Mouse (Mus musculus): ENCODE results near the gene Ciart.

- TF ChIP-seq CTCF (IDR thresholded peaks at IDR 0.05; ENCODE audit: insufficient read depth, low read length) (no peak), POLR2A (IDR thresholded peaks at IDR 0.05; ENCODE audit: borderline replicate concordance, extremely low read depth, low read depth, low read length) (no peak)
Observed at GRCm38 (mm10) chr3:95879063-95879462, 3.0 kb downstream of the Ciart start.

Data from lung, adult 2 months (tissue).